Mouse (Mus musculus) activated CD4-positive, CD25-positive, alpha-beta regulatory T cell, adult 4 months (primary cell): Measurements from ENCODE around the gene Gps1. TPM values are rescaled to one million over a fixed set of nuclear protein-coding genes. Genes with fewer than 3 reads are reported as not detected.
"Not testable (repeated sequence)": the region's sequence is repeated elsewhere in the genome, so short reads cannot be mapped to it uniquely, and the experiment has no call there.

Source experiments
- ATAC-seq: one replicate; pipeline ENCODE4 v1.8.0; 2017
- polyA plus RNA-seq, 2 experiments: library from polyadenylated mRNA; unstranded; fragments of 100-300 nt; shearing (Covaris generic); gene quantifications; one replicate each; pipeline ENCODE4 v1.2.1; 2017

The Gps1 gene
- 100 to 1,000 TPM; 118 to 137 TPM for polyA plus RNA-seq

DNA sequence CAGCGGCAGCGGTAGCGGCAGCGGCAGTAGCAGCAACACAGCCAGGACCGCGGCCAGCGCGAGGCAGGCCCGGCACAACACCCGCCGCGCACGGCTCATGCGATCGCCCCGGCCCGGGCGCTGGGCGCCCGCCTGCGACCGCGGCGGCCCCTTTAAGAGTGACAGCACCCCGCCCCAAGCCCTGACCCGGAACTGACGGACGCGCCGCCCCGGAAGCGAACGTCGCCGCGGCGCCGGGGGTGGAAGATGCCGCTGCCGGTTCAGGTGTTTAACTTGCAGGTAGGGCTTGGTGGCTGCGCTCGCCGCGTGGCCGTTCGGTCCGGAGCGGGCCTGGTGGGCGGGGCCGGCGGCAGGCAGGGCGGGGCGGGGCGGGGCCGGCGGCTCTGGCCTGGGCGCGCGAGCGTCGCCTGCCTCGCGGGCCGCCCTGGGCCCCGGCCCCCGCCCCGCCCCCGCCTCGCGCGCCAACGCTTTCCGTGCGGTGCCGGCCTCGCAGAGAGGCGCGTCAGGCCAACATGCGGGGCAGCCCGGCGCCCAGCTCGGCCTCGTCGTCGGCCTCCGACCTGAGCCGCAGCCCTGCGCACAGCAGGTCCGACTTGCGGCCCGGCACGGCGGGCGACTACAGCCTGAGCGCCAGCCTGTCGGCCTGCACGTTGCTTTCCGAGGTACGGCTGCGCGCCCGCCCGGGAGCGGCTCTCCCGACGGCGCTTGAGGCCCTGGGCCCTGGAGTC, at the start of gene Gps1, which contains the start of gene Rfng:
TSS of gene Gps1 (plus strand) at position 209 of the 728 bp plus-strand sequence.
TSS of gene Rfng (minus strand) at position 144 of the 728 bp plus-strand sequence.
- peak; percentile 86 for ATAC-seq

DNA sequence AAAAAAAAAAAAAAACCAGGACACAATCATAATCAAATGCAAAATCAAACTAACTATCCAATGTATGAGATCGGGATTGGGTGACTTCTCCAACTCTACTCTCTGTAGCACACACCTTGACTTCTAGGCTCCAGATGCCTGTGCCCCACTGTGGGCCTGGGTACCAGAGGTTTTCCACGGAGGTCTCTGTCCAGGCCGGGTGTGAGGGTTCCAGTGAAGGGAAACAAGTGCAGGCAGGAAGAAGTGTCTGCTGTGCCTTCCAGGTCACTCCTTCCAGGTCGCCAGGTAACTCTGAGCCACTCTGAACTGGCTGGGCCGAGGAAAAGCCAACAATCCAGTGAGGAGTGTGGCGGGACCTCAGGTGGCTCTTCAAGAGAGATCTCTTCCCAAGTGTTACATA, 47.6 kb upstream of the Gps1 start:
- no peak for ATAC-seq

DNA sequence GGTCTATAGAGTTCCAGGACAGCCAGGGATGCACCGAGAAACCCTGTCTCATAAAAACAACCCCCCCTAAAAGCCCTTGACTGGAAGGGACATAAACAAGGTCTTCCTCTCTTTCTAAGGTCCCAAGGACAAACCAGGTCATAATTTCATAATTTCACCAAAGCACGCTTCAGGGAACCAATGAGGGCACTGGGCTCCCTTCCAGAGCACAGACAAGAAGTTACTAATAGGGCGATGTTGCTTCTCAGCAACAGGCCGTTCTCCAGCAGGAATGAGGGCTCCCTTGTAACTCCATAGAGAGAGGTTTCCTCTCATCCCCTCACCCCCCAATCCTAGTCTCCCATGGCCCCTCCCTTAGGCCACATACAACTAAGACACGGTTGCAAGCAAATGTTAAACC, 43.1 kb upstream of the Gps1 start:
- ATAC-seq = no peak

DNA sequence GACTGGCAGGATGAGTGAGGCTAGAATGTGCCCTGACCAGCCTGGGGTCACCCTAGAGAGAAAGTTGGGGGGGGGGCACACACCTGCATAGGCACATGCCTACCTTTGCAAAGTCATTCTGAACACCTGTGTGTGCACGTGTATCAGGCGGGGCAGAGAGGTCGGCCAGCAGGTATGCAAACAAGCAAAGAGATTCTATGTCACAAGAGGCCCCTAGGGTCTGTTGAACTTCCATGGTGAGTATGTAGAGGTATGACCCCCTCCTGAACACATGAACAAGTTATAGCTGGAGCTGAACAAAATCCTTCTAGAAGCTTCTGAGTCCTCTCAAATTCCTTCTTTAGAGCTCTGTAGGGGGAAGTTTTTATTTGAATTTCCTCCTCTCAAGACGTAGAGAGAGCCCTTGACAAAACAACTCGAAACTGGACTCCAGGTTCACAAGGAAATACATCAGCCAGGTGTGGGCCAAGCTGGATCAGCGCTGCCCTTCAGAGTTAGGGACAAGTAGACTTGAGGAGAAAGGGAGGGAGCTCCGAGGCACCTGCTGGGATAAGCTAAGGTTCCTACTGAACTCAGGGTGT, 39.9 kb upstream of the Gps1 start:
- ATAC-seq = no peak

DNA sequence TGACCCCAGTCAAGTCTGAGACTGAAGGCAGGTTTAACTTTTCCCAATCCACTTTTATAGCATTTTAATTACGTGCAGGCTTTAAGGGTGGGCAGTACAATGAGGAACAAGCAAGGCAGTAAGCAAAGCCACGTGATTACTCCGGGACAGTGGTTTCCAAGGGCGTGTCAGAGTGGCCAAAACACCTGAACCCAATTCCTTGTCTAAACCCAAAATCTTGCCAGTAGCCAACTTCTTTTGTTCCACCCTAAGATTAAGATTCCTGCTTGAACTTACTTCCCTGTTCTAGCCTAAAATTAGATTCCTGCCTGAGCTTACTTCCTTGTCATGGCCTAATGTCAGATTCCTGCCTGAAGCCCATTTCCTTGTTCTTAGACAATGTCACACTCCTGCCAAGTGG, 36.1 kb upstream of the Gps1 start:
- ATAC-seq = no peak

DNA sequence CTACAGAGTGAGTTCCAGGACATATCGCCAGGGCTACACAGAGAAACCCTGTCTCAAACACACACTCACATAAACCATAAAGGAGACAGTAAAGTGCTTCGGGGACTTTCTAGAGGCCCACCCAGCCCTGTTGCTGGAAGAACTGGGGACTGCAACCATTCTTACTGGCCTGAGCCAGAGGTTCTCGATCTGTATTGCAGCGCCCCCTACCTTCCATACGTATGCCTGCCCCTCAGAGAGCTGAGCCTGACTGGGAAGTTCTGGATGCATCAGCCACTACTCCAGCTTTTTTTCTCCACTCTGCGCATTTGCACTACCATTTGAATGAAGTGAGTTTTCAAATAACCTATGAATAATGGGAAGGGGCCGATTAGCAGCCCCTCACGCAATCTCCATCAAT, 34.6 kb upstream of the Gps1 start:
- no peak for ATAC-seq

DNA sequence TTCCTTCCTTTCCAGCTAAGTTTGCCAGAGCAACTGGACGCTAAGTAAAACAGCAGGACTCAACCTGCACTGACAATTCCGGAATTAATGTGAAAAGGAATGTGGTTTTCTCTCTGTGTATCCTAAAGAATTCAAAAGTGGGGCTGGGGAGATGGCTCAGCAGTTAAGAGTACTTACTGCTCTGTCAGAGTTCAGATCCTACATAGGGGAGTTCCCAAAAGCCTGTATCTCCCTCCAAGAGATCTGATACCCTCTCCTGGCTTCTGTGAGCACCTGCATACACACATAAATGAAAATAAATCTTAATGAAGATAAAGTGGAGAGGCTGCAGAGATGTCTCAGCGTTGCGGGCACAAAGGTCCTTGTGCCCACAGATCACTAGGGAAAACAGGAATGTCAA, 32.5 kb upstream of the Gps1 start:
- ATAC-seq = no peak

DNA sequence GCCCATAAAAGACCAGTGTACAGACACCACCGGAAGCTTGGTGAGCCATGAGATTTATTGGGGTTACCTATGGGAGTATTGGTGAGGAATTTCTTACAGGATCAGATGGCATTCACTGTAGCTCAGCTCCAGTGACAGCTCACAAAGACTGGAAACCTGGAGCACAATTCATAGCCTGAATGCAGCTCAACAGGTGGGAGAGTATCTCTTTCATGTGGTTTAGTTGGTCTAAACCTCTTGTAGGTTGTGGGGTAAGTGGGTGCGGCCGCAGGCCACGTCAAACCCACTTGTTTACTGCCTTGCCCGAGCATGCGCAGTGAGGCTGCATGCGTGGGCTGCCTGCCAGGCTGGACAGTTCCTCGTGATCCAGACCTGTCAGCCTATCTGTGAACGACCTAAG, 23.8 kb upstream of the Gps1 start:
- no peak for ATAC-seq

DNA sequence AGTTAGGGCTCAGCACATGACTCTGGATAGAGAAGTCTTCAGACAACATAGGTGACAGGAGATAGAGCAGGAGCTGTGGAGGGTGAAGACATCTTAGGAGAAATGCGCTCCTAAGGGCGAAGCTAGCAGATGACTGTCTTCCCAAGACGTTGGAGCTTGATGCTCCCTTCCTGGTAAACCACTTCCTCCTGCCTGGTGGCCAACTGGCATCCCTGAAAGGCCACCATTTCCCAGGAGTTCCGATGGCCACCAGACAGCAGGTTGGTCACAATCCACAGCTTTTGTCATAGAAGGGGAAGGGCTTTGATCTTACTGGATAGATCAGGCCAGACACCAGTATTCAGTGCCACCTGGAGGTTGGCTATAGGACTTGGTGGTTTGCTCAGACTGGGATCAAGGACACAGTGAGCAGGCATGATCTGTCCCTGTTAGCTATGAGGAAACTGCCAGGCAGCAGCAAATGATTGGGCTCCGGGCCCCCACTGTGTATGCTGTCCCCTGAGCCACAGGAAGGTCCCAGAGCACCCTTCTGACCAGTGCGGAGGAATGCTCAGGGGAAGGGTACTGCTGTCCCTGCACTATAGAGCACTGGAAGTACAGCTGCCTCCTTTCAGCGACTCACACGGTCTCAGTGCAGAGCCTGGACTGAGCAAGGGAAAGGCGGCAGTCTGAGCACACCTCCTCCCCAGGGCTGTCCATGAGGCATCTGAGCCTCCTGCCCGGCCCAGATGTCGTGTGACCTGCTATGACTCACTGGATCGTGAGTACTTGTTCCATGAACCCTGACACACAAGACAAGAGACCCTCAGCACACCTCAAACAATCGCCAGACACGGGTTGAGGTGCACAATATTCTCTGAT, 22.0 kb upstream of the Gps1 start:
- no peak for ATAC-seq

DNA sequence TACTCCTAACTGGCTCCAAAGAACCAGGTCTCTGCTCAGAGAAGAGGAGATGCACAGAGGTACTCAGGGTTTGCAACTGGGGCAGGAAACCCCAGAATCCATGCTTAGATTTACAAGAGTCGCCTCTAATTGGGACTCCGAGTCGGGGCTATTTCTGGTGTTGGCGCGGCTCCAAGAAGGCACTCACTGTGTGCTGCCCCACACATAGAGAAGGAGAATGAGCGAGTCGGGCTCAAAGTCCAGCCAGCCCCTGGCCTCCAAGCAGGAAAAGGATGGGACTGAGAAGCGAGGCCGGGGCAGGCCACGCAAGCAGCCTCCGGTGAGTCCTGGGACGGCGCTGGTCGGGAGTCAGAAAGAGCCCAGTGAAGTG, 21.4 kb upstream of the Gps1 start, which contains the start of gene Hmga1b:
TSS of gene Hmga1b (plus strand) at position 123 of the 370 bp plus-strand sequence.
- ATAC-seq = not testable (repeated sequence)

DNA sequence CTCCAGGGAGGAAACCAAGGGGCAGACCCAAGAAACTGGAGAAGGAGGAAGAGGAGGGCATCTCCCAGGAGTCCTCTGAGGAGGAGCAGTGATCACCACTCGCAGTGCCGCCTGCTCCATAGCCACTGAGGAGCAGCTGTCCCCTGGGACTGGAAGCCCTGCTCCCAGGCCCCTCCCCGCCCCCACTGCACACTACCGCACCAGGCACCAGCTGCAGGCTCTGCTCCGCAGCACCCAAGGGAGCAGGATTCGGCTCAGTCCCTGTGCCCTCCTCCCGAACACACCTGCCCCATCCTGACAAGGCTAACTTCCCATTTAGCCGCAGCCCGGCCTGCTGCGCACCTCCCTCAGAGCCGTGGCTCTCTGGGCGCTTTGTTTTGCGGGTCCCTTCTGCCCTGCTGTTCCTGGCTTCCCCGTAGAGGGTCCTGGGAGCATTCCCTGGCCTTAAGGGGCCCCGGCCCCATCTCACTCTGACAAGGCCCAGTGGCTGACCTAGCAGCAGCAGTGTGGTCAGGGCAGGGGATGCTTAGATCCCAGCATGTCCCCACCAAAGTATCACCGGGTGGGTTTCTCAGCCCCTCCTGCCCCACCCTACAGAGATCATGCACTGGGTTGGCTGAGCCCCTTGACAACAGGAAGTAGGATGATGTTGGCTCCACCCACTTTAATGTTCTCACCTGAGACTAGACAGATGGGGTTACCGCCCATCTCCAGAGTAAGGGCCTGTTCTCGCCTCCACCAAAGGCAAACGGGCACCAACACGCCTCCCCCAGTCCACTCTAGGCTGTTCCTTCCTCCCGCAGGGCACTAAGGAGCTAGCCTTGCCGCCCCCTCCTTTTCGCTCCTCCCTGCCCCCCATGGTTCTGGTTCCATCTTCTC, 20.7 kb upstream of the Gps1 start:
- not testable (repeated sequence) for ATAC-seq

DNA sequence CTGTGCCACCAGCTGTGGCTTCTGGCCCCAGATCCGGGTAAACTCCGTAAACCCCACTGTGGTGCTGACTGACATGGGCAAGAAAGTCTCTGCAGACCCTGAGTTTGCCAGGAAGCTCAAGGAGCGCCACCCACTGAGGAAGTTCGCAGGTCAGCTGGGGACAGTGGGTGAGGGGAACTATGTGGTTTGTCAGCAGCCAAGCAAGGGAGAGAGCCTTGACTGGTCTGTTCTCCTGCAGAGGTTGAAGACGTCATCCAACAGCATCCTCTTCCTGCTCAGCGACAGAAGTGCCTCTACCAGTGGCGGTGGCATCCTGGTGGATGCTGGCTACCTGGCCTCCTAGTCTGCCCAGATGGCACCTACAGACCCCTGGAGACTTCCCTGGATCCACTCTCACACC, 17.0 kb upstream of the Gps1 start:
- peak; percentile 32 for ATAC-seq

DNA sequence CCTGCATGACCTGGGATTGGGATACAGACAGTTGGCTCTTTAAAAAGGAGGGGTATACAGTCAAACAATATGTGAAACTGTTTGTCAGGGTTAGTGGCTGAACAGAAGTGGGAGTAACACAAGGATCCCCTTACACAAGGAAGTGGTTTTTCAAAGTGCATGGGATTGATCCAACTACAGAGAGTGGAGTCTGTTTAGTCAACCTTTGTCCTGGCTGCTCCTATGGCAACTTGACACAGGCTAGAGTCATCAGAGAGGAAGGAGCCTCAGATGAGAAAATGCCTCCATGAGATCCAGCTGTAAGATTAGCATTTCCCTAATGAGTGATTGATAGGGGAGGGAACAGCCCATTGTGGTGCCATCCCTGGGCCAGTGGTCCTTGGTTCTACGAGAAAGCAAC, 15.9 kb upstream of the Gps1 start:
- no peak for ATAC-seq

DNA sequence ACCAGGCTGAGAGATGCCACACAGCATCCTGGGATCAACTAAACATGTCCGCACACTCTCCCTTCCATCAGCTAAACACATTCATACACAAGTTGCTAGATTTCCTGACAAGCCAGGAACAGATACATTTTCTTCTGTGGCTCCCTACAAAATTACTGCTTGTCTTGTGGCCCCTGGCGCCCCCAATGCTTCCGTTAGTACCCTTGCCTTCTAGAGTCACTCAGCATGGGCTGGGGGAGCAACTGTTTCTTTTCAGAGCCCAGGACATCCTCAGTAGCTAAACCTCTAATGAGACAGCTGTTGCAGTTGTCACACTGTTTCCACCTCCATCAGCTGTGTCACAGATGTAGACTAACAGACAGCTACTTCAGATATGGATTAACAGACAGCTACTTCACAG, 11.3 kb upstream of the Gps1 start:
- no peak for ATAC-seq

DNA sequence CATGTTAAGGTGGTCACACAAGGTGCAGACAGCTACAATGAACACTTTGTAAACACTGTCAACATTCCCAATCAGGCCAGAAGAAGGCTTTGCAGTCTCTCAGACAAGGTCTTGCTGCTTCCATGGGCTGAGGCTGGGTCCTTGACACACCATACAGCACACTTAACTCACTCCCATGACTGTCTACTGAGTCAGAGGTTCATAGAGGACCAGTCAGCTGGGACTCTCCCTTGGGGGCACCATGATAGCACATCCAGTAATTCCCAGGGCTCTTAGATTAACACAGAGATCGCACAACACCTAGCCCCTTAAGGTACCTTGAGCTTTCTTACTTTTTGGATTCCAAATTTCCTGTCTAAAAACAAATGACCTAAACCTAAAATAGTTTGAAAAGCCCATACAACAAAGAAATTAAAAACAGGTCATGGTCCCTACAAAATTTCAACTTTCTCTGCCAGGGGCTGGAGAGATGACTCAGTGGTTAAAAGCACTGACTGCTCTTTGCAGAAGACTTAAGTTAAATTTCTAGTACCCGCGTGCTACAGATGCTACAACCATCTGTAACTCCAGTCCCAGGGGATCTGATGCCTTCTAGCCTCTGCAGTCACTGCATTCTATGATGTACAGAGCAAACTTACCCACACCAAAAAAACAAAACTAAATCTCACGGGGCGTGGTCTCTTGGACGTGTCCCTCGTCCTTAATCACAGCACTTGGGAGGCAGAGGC, 10.4 kb upstream of the Gps1 start:
- ATAC-seq = no peak

DNA sequence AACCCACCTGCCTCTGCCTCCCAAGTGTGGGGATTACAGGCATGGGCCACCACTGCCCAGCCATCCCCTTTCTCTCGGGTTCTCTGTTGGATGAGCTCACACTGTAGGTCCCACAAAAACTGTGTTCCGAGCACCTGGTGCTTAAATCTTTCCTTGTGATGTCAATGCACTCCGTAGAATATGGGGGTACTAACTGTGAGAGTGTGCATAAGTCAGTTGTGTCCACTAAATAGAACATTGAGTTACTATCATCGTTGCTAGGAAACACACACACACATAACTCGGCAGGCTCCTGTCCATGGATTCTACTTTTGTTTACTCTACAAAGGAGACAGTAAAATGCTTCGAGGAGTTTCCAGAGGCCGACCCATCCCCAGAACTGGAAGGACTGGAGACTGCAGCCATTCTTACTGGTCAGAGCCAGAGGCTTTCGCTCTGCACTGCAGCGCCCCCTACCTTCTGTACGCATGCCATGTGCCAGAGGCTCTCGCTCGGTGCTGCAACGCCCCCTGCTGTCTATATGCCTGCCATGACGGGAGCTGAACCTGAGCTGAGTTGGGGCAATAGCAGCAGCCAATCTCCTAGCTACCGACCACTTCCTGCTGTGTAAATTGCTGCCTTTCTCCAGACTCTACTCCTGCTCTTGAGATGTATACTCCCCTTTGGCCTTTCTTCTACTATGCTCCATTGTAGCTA, 8.2 kb upstream of the Gps1 start:
- ATAC-seq = peak; percentile 98

DNA sequence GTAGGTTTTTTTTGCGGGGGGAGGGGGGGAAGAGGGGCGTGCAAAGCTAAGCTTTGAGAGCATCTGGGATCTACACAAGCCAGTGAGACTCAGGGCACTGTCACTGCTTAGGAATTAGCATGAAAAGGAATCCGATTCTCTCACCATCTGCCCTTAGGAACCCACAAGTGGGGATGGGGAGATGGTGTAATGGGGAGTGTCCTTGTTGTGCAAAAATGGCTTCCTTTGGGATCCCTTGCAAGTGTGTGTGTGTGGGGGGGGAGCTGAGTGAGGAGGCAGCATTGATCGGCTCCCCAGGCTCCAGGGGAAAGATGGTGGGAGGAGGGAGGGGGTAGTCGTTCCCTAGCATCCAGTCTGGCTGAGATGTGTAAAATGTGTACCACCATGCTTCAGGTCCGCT, 6.9 kb upstream of the Gps1 start:
- no peak for ATAC-seq

DNA sequence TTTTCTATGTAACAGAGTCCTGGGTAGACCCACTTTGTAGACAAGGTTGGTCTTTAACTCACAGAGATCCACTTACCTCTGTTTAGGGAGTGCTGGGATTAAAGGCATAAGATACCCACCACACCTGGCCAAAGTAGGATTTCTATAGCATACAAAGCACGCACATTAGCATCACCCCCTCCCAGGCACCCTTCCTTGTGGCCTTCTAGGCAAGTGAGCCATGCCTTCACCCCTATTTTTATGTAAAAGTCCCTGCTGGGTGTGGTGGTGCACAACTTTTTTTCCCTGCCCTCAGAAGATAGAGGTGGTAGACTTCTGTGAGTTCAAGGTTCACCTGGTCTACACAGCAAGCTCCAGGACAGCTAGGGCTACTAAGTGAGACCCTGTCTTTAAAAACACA, 4.2 kb upstream of the Gps1 start:
- no peak for ATAC-seq

DNA sequence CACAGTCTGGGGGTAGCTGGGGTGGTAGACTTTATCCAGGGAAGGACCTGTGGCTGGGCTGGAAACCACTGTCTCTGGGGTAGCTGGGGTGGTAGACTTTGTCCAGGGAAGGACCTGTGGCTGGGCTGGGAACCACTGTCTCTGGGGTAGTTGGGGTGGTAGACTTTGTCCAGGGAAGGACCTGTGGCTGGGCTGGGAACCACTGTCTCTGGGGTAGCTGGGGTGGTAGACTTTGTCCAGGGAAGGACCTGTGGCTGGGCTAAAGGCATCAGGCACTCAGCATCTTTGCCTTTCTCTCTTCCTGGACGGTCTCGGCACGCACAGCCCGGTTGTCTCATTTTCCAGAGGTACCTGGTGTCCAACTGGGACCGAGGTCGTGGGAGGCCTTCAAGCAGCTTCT, 2.7 kb upstream of the Gps1 start:
- ATAC-seq = not testable (repeated sequence)

DNA sequence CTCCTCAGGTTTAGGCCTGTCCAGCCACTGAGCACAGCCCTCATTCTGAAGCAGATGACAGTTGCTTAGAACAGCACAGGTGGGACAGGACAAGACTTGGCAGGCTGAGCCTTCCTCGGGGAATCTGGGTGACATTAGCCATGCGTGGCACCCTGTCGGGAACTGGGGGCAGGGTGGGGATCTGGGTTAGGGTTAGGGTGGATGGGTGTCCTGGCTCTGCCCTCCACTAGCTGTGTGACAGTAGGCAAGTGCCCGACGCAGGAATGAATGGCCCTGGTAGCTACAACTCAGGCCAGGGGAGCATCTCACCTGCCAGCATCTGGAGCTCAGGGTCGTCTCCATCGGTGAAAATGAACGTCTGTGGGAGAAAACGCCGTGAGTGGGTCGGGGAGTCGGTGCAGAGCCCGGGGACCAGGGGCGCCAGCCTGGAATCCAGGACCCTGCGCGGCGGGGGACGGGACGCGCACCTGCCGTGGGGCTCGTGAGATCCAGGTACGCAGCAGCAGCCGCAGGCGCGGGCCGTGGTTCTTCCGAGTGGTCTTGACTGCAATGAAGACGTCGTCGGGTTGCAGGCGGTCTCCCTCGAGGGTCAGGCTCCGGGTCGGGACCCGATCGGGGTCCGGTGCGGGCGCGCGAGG, 527 bp upstream of the Gps1 start:
- no peak for ATAC-seq

DNA sequence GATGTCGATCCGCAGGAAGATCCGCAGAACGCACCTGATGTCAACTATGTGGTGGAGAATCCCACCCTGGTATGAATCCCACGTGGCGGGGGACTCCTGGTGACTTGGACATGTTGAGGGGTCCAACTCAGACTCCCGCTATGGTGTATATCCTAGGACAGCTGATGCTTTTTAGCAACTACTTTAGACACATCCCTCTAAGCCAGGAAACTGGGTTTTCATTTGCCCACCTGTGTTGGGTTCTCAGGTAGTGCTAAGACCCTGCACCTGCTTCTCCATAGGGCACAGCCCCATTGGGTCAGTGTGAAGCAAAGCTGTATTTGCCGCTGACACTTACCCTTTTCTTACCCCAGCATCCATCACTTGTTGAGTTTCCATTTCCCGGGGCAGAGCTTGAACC, 1.1 kb downstream of the Gps1 start:
- ATAC-seq = no peak
